Mouse (Mus musculus) megakaryocyte, embryonic 14.5 days (primary cell): ENCODE measurements at regions not wholly inside any gene's neighbourhood (a gene's known extent, or its start where the extent isn't known, plus 50 kb on each side); places are given as distances from the start of the nearest gene placed in this dataset.

Source experiments
- FLI1 ChIP-seq: IDR thresholded peaks from 2 replicates; pipeline ENCODE4 v1.6.1; 2012; ENCODE audit warnings: low read length, inconsistent platforms, mixed read lengths
- GATA1 ChIP-seq: IDR thresholded peaks from 3 replicates; pipeline ENCODE4 v1.6.1; 2012; ENCODE audit warnings: mixed read lengths, low read length, inconsistent platforms, borderline replicate concordance

DNA sequence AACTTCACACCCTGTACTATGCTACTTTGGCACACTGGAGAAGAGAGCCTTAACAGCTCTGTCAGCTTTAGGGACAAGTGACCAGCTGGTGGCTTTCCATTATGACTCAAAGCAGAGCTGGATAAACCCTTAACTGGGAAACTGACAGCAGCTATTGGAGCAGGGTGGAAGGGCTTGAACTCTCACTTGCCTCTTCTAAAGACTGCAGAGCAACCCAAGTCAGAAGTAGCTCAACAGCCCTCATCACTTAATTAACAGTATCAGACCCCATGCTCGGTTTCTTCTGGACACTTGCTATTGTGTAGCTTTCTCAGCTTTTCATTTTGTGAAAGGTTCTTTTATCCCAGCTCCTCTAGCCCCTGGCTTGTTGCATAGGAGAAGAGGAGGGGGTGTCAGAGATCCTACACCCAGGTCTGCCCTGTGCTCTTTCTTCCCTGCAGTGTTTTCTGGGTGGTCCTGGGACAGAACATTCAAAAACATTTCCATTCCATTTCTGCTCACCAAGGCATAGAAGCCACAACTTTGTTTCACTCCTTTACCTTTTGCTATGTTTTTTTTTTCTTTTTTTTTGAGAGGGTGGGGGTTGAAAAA lies 373.1 kb upstream of the Plxna2 start:
- no peak for TF ChIP-seq GATA1
- no peak for TF ChIP-seq FLI1
